Mouse (Mus musculus): Measurements from ENCODE around the gene Gmppa.

- TF ChIP-seq CTCF (conservative IDR thresholded peaks at IDR 0.05; ENCODE audit: low read length) (no peak), POU5F1 (IDR thresholded peaks at IDR 0.05; ENCODE audit: borderline replicate concordance, low read length) (no peak), NANOG (IDR thresholded peaks at IDR 0.05; ENCODE audit: borderline replicate concordance, low read length) (no peak)
Observed at GRCm38 (mm10) chr1:75458025-75458788, 22.5 kb downstream of the Gmppa start.

All from E14TG2a.4 (cell line).